Mouse (Mus musculus) kidney, adult 2 months (tissue): ENCODE measurements around the gene Mier1.

Experiments
- CTCF ChIP-seq: fragments of 200-500 bp; conservative IDR thresholded peaks from 2 replicates; pipeline ENCODE4 v1.5.1; 2011; ENCODE audit warnings: low read depth, mild to moderate bottlenecking, control low read depth, low read length, moderate library complexity, mixed read lengths; ENCODE audit not compliant: insufficient read depth, insufficient read length
- POLR2A ChIP-seq: fragments of 200-500 bp; IDR thresholded peaks from one replicate; pipeline ENCODE4 v1.6.1; 2011; ENCODE audit warnings: low read depth, low read length, control low read depth

DNA sequence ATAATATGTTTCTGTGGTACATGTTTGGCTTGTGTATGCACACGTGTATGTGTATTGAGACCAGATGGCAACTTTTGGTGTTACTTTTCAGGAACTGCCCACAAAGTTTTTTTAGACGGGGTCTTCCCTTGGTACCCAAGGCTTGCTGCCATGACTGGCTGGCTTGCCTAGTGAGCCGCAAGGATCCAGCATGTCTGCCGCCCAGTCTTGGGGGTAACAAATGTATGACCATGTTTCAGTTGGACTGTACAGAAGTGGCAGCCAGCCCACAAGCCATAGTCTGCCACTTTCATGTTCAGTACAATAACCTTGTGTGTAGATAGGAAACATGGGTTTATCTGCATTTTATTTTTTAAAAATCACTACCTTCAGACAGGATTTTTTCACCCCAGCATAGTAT is 44.6 kb downstream of the Mier1 start:
- TF ChIP-seq POLR2A (no peak), CTCF (no peak)
